Mouse (Mus musculus): ENCODE measurements around the gene Pnpla1.

Gene Pnpla1

DNA sequence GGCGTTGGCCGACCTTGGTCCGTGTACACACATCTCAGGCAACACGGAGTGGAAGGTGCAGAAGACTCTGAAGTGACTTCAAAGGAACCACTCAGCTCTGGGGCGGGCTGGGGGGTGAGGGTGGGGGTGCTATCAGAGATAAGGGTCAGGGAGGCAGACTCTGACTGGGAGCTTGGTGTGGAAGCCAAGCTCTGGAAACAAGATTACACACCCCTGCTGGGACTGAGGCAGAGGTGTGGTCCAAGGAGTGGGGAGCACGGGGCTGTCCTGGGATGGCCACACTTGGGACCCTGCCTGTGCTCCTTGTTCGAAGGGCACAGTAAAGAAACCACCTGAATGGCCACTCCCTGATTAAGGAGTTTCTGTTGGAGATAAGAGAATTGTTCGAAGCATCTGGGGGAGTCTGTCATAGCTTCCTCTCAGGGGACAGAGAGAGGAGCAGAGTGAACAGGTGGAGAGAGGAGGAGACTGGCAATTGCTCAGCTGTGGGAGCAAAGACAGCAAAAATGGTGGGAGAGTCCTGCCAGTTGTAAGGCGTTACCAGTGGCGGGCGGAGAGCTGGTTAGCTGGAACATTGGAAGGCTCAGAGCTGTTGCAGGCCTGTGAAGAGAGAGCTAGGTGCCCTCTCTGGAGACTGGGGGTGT lies 11.1 kb upstream of the Pnpla1 start:
- no peak for DNase-seq

DNA sequence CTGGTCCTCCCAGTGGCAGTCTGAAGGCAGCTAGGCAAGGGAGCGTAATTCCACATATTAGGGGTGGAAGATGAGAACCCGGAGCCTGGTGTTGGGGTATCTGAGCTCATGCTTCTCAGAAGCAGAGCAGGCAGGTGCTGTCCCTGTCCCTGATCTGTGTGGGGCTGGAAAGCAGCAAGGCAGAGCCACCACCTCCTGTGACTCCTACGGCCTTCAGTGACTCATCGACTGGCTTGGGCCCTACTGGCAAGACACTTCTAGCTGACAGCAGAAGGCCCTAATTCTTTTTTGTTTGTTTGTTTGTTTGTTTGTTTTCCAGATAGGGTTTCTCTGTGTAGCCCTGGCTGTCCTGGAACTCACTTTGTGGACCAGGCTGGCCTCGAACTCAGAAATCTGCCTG lies 7.7 kb upstream of the Pnpla1 start:
- no peak for DNase-seq

DNA sequence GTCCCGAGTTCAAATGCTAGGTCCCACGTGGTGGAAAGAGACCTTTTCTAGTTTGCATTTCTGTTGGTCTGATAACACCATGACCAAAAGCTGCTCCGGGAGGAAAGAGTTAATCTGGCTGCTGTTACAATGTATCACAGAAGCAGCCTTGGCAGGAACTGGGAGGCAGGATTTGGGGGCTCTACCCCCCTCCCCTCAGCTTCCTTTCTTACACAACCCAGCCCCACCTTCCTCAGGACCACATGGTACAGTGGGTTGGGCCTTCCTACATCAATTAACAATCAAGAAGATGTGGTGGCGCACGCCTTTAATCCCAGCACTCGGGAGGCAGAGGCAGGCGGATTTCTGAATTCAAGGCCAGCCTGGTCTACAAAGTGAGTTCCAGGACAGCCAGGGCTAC lies 3.8 kb upstream of the Pnpla1 start:
- DNase-seq: no peak

GRCm38 (mm10) chr17:28855166-28855885 lies 2.9 kb upstream of the Pnpla1 start:
- DNase-seq: no peak

GRCm38 (mm10) chr17:28856030-28856429 lies 2.2 kb upstream of the Pnpla1 start:
- DNase-seq: no peak

GRCm38 (mm10) chr17:28863926-28864325 lies 5.7 kb downstream of the Pnpla1 start:
- DNase-seq: no peak

DNA sequence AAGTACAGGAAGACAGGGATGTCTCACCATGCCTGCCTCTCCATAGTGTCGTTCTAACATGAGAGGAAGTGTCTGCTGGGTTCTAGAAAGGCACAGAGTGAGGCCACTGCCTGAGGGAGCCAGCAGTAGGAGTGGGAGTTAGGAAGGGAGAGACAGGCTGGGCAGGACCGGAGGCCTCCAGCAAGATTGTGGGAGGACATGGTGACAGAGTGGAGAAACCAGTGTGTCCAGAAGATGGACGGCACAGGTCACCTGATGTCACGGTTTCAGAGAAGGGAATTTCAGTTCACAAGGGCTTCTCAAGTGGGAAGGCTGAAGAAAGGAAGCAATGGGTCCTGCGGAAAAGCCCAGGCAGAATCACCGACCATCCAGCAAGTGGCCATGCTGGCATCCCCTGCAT lies 6.3 kb downstream of the Pnpla1 start:
- DNase-seq: no peak

- DNase-seq: no peak
Measured at GRCm38 (mm10) chr17:28866921-28867320, 8.7 kb downstream of the Pnpla1 start.

- DNase-seq: no peak
Measured at GRCm38 (mm10) chr17:28867381-28867780, 9.2 kb downstream of the Pnpla1 start.

- no peak for DNase-seq
Measured at GRCm38 (mm10) chr17:28869412-28870110, 11.3 kb downstream of the Pnpla1 start.

GRCm38 (mm10) chr17:28870435-28870834 lies 12.2 kb downstream of the Pnpla1 start:
- DNase-seq: no peak

- no peak for DNase-seq
Measured at GRCm38 (mm10) chr17:28871831-28872230, 13.6 kb downstream of the Pnpla1 start.

DNA sequence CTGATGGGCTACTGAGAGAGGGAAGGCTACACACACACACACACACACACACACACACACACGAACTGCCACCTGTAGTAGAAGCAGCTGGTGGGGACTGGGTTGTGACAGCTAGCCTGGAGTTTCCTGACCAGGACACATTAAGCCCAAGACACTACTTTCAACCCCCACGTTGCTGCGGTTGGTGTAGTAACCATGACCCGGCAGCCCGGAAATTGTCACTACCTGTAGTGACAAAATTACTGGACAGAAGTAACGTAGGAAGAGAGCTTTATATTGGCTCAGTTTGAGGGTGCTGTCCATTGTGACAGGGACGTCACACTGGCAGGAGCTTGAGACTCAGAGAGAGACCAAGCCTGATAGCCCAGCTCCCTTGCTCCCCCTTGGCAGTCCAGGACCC lies 14.1 kb downstream of the Pnpla1 start:
- DNase-seq: no peak

GRCm38 (mm10) chr17:28874216-28874615 lies 16.0 kb downstream of the Pnpla1 start:
- DNase-seq: no peak

DNA sequence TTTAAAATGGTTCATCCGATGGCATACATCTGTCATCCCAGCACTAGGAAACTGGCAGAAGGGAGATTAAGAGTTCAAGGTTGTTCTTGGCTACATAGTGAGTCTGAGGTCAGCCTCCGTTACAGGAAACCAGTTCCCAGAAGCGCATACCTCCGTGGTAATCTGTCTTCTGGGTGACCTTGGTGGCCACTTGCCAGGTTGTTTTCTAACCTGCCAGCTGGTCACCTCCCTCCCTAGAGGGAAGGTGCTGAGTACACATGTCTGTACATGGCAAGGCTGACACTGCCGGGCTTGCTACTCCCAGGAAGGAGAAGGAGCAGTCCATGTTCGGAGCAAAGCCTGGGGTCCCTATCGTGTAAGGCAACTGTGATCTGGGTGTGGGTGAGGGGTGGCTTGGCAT lies 16.6 kb downstream of the Pnpla1 start:
- DNase-seq: peak; percentile 32

DNA sequence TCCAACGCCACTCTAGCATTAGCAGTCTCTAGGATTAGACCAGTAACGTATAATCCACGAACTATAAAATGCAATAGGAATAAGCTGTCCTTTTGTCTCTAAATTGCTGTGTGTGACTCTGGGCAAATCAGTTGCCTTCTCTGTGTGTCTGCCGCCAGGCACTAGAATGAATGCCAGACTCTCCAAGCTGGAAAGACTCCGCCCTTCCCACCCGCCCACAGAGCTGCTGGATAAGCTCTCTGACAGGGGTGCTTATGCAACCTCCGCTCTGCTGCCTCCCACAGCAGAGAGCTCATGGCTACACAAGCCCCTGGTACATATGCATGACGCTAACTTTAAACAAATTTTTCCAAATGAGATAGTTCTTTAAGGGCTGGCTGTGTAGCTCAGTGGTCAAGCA lies 17.1 kb downstream of the Pnpla1 start:
- DNase-seq: no peak

DNA sequence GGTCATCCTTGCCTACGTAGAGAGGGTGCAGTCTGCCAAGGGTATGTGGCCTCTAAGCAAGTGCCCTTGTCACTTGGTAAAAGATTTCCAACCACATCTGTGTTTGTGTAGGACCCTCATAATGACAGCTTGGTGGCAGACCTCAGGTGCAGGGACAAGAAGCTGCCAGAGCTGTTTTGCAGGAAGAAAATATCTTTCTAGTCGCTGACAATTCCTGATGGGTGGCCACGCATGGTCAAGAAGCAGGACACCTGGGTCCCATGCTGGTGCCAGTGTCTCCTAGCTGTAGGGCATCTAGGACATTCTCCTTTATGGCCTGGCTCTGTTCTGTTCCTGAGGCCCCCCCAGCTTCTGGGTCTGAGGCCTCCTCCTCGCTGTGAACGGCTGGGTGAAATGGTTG lies 18.1 kb downstream of the Pnpla1 start:
- DNase-seq: no peak

DNA sequence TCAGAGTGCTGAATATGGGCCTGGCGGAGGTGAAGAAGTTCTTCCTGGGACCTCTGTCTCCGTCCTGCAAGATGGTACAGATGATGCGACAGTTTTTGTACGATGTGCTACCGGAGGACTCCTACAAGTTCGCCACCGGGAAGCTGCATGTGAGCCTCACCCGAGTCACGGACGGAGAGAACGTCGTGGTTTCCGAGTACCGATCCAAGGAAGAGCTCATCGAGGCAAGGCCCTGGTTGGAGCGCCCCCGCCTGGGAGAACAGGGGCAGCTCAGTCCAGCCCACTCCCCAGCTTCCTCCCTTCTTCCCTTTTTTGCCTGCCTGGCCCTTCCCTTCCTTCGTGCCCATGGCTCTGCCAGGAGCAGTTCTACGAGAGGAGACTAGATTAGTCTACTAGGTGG lies 18.6 kb downstream of the Pnpla1 start:
- no peak for DNase-seq

DNA sequence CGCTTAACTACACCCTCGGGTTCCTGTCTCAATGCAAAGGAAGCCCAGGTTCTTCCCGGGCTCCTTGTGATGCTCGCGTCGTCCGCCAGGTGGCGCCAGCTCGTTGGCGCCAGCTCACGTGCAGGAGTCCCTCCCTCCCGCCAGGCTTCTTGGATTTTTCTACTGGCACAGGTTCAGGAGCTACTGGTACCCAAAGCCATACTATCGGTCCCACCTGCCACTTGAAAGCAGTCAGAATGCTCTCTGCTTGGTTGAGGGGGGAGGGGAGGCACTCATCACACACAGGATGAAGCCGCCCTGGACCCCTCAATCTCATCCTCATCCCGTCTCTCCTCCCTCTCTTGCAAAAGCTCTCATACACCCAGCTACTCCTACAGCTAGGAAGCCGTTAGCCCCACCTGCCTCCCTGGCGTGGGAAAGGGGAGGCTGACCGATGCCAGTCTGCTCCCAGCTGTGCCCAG lies 21.8 kb downstream of the Pnpla1 start:
- DNase-seq: peak; percentile 71

DNA sequence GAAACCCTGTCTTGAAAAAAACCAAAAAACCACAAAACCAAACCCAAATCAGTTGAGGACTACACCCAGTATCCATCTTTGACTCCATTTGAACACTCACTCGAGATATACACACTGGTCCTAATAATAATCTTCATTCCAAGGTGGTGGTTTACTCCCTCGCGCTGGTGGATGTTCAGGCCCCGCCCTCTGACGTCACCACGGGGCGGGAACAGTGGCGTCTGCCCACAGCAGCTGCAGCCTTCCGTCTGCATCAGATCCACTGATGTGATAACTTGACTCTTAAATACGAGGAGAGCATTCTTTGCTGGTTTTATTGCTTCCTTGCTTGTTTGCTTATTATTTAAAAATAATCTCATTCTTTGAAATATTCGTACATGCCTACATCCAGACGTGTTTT lies 24.1 kb downstream of the Pnpla1 start:
- DNase-seq: no peak

DNA sequence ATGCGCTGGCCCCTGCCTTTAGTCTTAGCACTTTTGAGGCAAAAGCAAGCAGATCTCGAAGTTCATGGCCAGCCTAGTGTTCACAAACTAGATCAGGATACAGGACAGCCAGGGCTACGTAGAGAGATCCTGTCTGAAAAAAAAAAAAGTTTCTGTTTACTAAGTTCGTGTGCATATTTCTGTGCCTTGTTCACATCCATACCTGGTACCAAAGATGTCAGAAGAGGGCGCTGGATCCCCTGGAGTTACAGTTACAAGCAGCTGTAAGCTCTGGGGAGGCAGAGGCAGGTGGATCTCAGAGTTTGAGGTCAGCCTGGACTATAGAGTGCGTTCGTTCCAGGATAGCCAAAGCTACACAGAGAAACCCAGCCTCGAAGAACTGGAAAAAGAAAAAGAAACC lies 24.6 kb downstream of the Pnpla1 start:
- DNase-seq: no peak

DNA sequence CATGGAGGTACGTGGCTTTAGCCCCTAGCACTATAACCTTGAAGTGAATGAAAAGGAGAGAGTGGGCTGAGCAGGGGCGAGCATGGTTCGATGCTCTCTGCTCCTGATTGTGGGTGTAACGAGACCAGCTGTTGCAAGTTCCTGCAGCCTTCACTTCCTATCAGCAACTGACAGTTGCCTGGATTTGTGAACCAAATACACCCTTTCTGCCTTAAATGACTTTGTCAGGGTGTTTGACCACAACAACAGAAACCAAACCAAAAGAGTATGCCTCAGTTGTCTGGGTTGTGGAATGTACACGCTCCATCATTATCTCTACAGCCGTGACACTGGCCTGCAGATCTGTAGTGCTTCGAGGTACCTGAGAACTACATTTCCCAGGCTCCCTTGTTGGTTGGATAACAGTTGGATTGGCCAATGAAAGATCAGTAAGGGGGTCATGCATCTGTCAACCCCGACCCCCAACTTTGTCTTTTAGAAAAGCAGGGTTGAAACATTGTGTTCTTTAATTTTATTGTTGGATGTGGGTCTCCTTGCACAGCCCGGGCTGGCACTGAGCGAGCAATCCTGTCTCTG lies 25.8 kb downstream of the Pnpla1 start:
- no peak for DNase-seq

DNA sequence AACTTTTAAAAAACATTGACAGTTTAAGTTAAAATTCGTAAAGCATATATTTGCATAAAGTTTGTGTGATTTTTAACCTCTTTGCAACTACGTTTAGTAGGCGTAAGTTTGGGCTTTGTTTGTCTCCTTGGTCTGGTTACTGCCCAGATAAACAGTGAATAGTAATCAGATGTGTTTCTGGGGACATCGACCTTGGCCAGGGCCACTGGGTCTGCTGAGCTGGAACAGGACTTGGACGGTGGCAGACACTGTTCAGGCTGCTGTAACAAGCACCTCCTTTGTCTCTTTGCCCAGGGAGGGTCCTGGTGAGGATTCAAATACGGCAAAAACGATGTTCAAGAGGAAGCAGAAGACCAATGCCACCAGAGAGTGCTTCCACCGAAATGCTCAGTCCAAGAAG lies 27.0 kb downstream of the Pnpla1 start:
- DNase-seq: no peak

DNA sequence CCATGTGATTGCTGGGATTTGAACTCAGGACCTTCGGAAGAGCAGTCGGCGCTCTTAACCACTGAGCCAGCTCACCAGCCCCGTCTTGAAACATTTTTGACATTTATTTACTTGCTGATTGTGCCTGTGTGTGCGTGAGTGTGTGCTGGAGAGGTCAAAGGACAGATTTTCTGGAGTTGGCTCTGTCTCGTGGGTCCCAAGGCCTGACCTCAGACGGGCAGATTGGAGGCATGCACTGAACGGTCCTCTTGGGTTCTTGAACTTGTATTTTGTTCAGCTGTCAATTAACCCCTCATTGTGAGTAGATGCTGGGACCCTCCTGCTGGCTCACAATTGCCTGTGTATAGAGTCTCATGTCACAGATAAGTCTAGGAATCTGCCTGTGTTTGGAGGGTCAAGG lies 28.1 kb downstream of the Pnpla1 start:
- no peak for DNase-seq

All from cerebellum, adult 9-10 months (tissue).